Mouse (Mus musculus): Measurements from ENCODE around the gene Gm6482.
A peak's percentile ranks its signal among the peaks of the same experiment; 100 is the strongest.
"Not testable (repeated sequence)": the region's sequence is repeated elsewhere in the genome, so short reads cannot be mapped to it uniquely, and the experiment has no call there.

Gm6482 gene

DNA sequence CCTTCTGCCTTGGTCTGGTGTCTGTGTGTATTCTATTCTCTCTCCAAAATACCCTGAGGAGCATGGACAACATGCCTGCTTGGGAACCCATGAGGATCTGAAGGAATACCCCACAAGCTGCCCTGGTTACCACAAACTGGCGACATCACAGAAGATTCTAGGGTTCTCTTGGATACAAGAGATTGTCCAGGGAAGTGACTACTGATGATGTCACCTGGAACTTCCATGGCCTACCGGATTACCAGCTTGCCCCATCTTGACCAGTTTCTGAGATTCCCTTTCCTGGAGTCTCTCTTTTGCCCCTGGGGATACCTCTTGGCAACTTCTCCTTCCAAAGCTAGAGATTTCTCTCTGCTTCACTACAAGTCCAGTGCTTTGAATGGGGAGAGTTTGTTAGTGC is at the start of gene Gm6482:
Gene Gm6482, minus strand, starts transcription at position 101 of the 400 bp plus-strand sequence.
- not testable (repeated sequence) for DNase-seq

DNA sequence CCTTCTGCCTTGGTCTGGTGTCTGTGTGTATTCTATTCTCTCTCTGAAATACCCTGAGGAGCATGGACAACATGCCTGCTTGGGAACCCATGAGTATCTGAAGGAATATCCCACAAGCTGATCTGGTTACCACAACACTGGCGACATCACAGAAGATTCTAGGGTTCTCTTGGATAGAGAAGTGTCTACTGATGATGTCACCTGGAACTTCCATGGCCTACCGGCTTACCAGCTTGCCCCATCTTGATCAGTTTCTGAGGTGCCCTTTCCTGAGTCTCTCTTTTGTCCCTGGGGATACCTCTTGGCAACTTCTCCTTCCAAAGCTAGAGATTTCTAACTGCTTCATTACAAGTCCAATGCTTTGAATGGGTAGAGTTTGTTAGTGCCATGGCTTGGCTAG is 45.3 kb upstream of the Gm6482 start, which contains the start of gene Gm7954:
Gene Gm7954, minus strand, starts transcription at position 101 of the 400 bp plus-strand sequence.
- not testable (repeated sequence) for DNase-seq

DNA sequence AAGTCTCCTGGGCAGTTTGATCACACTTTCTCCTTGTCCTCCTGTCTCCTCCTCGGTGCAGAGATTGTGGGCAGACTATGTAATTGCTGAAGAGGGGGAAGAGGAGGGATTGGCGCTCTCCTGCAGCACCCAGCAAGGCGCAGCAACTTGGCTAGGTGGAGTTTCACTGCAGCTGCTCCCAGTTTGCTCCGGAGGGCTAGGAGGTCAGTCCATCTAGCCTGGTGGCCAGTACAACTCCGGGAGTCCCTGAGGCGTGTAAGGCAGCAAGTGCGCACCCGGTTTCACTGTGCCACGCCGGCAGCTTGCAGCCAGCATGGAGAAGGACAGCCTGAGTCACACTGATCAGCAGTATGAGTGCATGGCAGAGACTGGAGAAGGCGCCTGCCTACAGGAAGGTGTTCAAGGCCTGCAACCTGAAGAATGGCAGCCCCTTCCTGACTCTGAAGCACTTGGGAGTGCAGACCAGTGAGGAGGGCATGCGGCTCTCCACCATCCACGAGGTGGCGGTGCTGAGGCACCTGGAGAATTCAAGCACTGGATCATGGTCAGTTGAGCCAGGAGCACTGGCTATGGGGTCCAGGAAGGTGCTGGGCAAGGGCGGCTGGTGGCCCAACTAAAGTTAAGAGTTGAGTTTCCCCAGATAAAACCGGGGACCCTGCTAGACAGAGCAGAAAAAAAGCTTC is 17.5 kb upstream of the Gm6482 start:
- DNase-seq, result peak; percentile 44

DNA sequence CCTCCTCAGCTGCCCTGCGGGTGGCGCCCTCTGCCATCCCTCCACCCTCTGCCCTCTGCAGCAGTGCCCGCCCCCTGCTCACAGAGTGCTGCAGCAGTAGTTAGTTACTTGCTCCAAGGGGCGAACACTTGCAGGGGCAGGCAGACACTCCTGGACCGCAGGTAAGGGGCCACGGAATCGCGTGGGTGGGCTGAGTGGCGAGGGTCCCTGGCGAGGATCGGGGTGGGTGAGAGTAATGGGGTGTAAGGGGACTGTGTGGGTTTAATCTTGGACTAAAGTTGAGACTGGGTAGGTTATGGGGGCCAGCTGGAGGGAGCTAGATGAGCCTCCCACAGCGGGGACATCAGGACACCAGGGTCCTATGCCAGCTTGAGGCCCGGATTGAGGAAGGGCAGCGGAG is 16.6 kb upstream of the Gm6482 start:
- DNase-seq, result peak; percentile 6

DNA sequence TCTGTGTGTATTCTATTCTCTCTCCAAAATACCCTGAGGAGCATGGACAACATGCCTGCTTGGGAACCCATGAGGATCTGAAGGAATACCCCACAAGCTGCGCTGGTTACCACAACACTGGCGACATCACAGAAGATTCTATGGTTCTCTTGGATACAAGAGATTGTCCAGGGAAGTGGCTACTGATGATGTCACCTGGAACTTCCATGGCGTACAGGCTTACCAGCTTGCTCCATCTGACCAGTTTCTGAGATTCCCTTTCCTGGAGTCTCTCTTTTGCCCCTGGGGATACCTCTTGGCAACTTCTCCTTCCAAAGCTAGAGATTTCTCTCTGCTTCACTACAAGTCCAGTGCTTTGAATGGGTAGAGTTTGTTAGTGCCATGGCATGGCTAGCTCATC is 21.8 kb downstream of the Gm6482 start, which contains the start of gene Gm7945:
Gene Gm7945, minus strand, starts transcription at position 101 of the 400 bp plus-strand sequence.
- not testable (repeated sequence) for DNase-seq
